Mouse (Mus musculus) neural tube, embryonic 15.5 days (tissue): ENCODE results near the gene Atp1a4. TPM values are rescaled to one million over a fixed set of nuclear protein-coding genes. Genes with fewer than 3 reads are reported as not detected.

Experiments used
- ATAC-seq: fragments of 200-750 bp; cut with Nextera tagmentation; 2 replicates; pipeline ENCODE4 v1.8.0; 2017; ENCODE audit warnings: mild to moderate bottlenecking, moderate TSS enrichment, moderate library complexity; ENCODE audit not compliant: low FRiP score
- H3K27ac ChIP-seq: fragments of 300-500 bp; sonication (generic); replicated peaks from 2 replicates; pipeline ENCODE4 v1.5.1; 2015; ENCODE audit warnings: mild to moderate bottlenecking, inconsistent platforms
- H3K27me3 ChIP-seq: fragments of 300-500 bp; sonication (generic); replicated peaks from 2 replicates; pipeline ENCODE4 v1.6.1; 2015; ENCODE audit warnings: inconsistent platforms
- H3K36me3 ChIP-seq: fragments of 300-500 bp; sonication (generic); 2 replicates; pipeline ENCODE4 v1.6.1; 2015; ENCODE audit warnings: inconsistent platforms
- H3K4me1 ChIP-seq: fragments of 300-500 bp; sonication (generic); 2 replicates; pipeline ENCODE4 v1.6.1; 2015; ENCODE audit warnings: inconsistent platforms
- H3K4me2 ChIP-seq: fragments of 300-500 bp; sonication (generic); 2 replicates; pipeline ENCODE4 v1.6.1; 2015; ENCODE audit warnings: inconsistent platforms, mild to moderate bottlenecking, moderate library complexity
- H3K4me3 ChIP-seq: fragments of 300-500 bp; sonication (generic); replicated peaks from 2 replicates; pipeline ENCODE4 v1.5.1; 2015; ENCODE audit warnings: mild to moderate bottlenecking, inconsistent platforms
- H3K9ac ChIP-seq: fragments of 300-500 bp; sonication (generic); replicated peaks from 2 replicates; pipeline ENCODE4 v1.6.1; 2015; ENCODE audit warnings: mild to moderate bottlenecking, inconsistent platforms
- H3K9me3 ChIP-seq: fragments of 300-500 bp; sonication (generic); replicated peaks from 2 replicates; pipeline ENCODE4 v1.6.1; 2016; ENCODE audit warnings: inconsistent platforms
- WGBS: fragments of 180-500 bp; shearing (Covaris S2); methylation state at CpG from one replicate; pipeline ENCODE4 v1.1.7; 2015; ENCODE audit warnings: mixed read lengths; 5-methylcytosine and 5-hydroxymethylcytosine counted together
- polyA plus RNA-seq: library from polyadenylated mRNA; unstranded; fragments of >200 nt; fragmentation: Nextera tagmentation; extraction: Ambion mirVana; gene quantifications from 2 replicates; pipeline ENCODE4 v1.2.1, GENCODE M21; 2015

Atp1a4 gene
- polyA plus RNA-seq, 1 experiment from 2014 or later = not detected

DNA sequence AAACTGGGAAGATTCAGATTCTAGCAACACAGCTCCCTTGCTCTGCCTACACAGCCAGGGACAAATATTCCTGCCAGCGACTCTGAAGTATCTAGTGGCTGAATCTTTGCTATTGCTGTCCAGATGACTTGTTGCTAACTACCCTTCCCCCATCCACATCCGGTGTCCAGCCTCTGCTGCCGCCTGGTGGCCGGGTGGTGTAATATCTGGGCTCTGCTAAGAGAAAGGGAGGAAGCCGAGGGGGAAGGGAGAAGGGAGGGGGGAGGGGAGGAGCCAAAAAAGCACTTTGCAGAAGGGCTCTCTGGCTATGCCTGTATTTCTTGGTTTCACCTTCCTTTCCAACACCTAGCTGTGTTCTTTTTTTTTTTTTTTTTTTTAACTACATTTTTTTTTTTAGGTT, 41.1 kb downstream of the Atp1a4 start:
- no peaks in the 10 kb centered on the region for H3K9me3 ChIP-seq
- H3K9ac ChIP-seq = no peak overlapping the region
- H3K4me1 ChIP-seq = peaks cover 54% of the 10 kb centered on the region
- H3K4me3 ChIP-seq = no peak overlapping the region
- H3K36me3 ChIP-seq = no peaks in the 10 kb centered on the region
- H3K27ac ChIP-seq = peak overlapping the region; percentile 66
- peak overlapping the region; percentile 19 for H3K4me2 ChIP-seq
- WGBS = 0% methylated on average over 5 of the region's 5 CpGs
- ATAC-seq = peak; percentile 29
- H3K27me3 ChIP-seq = no peaks in the 10 kb centered on the region

- no peaks in the 10 kb centered on the region for H3K27me3 ChIP-seq
- no peaks in the 10 kb centered on the region for H3K9me3 ChIP-seq
- 65% methylated on average over 3 of the region's 3 CpGs for WGBS
- peaks cover 32% of the 10 kb centered on the region for H3K4me1 ChIP-seq
- ATAC-seq = no peak
- peak overlapping the region; percentile 18; the same call in 1 of the 2 replicates for H3K27ac ChIP-seq
- no peak overlapping the region for H3K4me3 ChIP-seq
- no peaks in the 10 kb centered on the region for H3K36me3 ChIP-seq
- no peak overlapping the region for H3K4me2 ChIP-seq
- H3K9ac ChIP-seq = no peak overlapping the region
These were observed 43.5 kb downstream of the Atp1a4 start for GRCm38 (mm10) chr1:172214748-172215147.

DNA sequence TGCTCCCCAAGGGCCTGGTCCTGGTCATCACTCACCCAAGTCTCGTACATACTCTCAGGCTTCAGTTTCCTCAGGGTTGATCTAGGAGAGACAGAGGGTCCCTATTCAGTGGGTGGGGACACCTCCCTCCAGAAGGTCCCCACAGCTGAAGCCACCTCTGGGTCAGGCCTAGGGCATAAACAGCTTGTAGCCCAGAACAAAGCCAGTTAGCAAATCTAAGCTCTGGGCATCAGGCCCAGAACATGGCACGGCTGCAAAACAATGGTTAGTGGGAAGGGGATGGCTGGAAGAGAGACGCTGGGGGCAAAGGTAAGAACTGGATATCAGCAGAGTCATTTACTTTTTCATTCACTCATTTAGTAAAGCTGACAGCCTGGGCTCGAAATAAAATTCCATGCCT, 44.4 kb downstream of the Atp1a4 start:
- WGBS = 50% methylated on average over 4 of the region's 4 CpGs
- ATAC-seq = no peak
- H3K4me1 ChIP-seq = peaks cover 24% of the 10 kb centered on the region
- no peak overlapping the region for H3K9ac ChIP-seq
- H3K36me3 ChIP-seq = no peaks in the 10 kb centered on the region
- H3K27ac ChIP-seq = no peak overlapping the region
- H3K9me3 ChIP-seq = no peaks in the 10 kb centered on the region
- no peak overlapping the region for H3K4me2 ChIP-seq
- no peaks in the 10 kb centered on the region for H3K27me3 ChIP-seq
- no peak overlapping the region for H3K4me3 ChIP-seq

DNA sequence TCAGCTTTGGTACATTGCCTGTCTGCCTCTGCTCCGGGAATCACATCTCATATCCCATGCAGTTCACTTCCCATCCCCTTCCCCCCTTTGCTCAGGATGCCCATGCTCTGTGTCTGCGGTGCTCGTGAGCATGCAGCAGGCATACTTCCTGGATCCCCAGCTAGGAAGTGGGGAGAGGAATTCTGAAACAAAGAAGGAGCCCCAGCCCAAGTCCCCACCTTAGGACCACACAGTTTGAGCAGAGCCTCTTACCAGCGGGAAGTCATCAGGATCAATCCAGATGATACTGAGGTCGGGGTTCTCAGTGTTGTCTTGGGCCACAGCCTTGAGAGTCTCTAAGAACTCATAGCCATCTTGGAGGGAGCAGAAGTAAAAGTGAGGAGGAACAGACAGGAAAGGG, 45.4 kb downstream of the Atp1a4 start:
- WGBS = 70% methylated on average over 5 of the region's 5 CpGs
- Histone ChIP-seq H3K27ac (no peak overlapping the region), H3K4me3 (no peak overlapping the region), H3K36me3 (no peaks in the 10 kb centered on the region), H3K9ac (no peak overlapping the region), H3K9me3 (no peaks in the 10 kb centered on the region), H3K4me2 (no peak overlapping the region), H3K27me3 (no peaks in the 10 kb centered on the region), H3K4me1 (peaks cover 20% of the 10 kb centered on the region)
- ATAC-seq = no peak

GRCm38 (mm10) chr1:172207111-172207584, 51.1 kb downstream of the Atp1a4 start:
- peak overlapping the region; percentile 93 for H3K27ac ChIP-seq
- peak; percentile 9; the same call in 1 of the 2 replicates for ATAC-seq
- H3K4me2 ChIP-seq = peak overlapping the region; percentile 76
- 16% methylated on average over 7 of the region's 7 CpGs for WGBS
- peak overlapping the region; percentile 83 for H3K9ac ChIP-seq
- H3K4me1 ChIP-seq = peaks cover 46% of the 10 kb centered on the region
- H3K4me3 ChIP-seq = peak overlapping the region; percentile 80
- no peaks in the 10 kb centered on the region for H3K9me3 ChIP-seq
- H3K27me3 ChIP-seq = no peaks in the 10 kb centered on the region
- no peaks in the 10 kb centered on the region for H3K36me3 ChIP-seq

- peak within 1 kb of the TSS; percentile 83 for H3K9ac ChIP-seq
- peak within 1 kb of the TSS; percentile 93 for H3K27ac ChIP-seq
- H3K27me3 ChIP-seq = no peaks in the 10 kb centered on the region
- H3K4me3 ChIP-seq = peak within 1 kb of the TSS; percentile 80
- 1% methylated on average over 36 of the region's 40 CpGs for WGBS
- H3K4me2 ChIP-seq = peak within 1 kb of the TSS; percentile 76
- H3K9me3 ChIP-seq = no peaks in the 10 kb centered on the region
- no peaks in the 10 kb centered on the region for H3K36me3 ChIP-seq
- ATAC-seq = peak; percentile 84
- H3K4me1 ChIP-seq = peaks cover 55% of the 10 kb centered on the region
These were observed 51.9 kb downstream of the Atp1a4 start, which contains the start of gene Pea15a for GRCm38 (mm10) chr1:172206141-172206917. Gene Pea15a, minus strand, starts transcription at chr1:172206804.

- Histone ChIP-seq H3K27me3 (no peaks in the 10 kb centered on the region), H3K4me1 (peaks cover 61% of the 10 kb centered on the region), H3K27ac (peak overlapping the region; percentile 93), H3K4me2 (peak overlapping the region; percentile 76), H3K4me3 (peak overlapping the region; percentile 80), H3K9ac (peak overlapping the region; percentile 83), H3K36me3 (no peaks in the 10 kb centered on the region), H3K9me3 (no peaks in the 10 kb centered on the region)
- 2% methylated on average over 3 of the region's 3 CpGs for WGBS
- ATAC-seq = peak; percentile 23
These were observed 52.5 kb downstream of the Atp1a4 start for GRCm38 (mm10) chr1:172205741-172206087.

- ATAC-seq = no peak
- peak overlapping the region; percentile 76 for H3K4me2 ChIP-seq
- WGBS = 14% methylated on average over 15 of the region's 15 CpGs
These were observed 53.1 kb downstream of the Atp1a4 start for GRCm38 (mm10) chr1:172204814-172205740.

GRCm38 (mm10) chr1:172204033-172204813, 54.0 kb downstream of the Atp1a4 start:
- Histone ChIP-seq H3K4me2 (peak overlapping the region; percentile 76), H3K27ac (peak overlapping the region; percentile 93), H3K27me3 (no peaks in the 10 kb centered on the region), H3K4me3 (peak overlapping the region; percentile 80), H3K9me3 (no peaks in the 10 kb centered on the region), H3K36me3 (peaks cover 12% of the 10 kb centered on the region), H3K9ac (peak overlapping the region; percentile 83), H3K4me1 (peaks cover 74% of the 10 kb centered on the region)
- no peak for ATAC-seq
- 12% methylated on average over 9 of the region's 9 CpGs for WGBS

More at GRCm38 (mm10) chr1:172204814-172205740, 53.1 kb downstream of the Atp1a4 start:
- H3K9me3 ChIP-seq = no peaks in the 10 kb centered on the region
- peaks cover 67% of the 10 kb centered on the region for H3K4me1 ChIP-seq
- H3K27me3 ChIP-seq = no peaks in the 10 kb centered on the region
- H3K36me3 ChIP-seq = peaks cover 4% of the 10 kb centered on the region
- H3K27ac ChIP-seq = peak overlapping the region; percentile 93
- H3K4me3 ChIP-seq = peak overlapping the region; percentile 80
- peak overlapping the region; percentile 83 for H3K9ac ChIP-seq

DNA sequence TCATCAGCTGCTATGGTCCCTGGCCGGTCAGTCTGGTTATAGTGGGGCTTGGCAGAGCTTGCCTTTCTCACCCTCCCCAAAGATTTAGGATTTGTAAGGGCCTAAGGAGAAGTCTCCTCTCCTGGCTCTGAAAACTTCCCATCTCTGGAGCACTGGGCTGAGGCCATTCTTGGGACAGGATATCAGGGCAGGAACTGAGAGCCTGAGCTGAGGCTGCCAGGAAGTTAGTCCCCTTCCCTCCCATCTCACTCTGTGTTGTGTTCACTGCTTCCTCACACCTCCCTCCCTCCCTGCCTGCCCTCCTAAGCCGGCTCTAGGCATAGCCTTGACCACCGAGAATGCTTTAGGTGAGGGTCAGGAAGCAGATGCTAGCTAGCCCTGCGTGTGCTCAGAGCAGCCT, 54.6 kb downstream of the Atp1a4 start:
- Histone ChIP-seq H3K4me1 (peaks cover 74% of the 10 kb centered on the region), H3K36me3 (peaks cover 17% of the 10 kb centered on the region), H3K27me3 (no peaks in the 10 kb centered on the region), H3K27ac (peak overlapping the region; percentile 93), H3K4me2 (peak overlapping the region; percentile 76), H3K9me3 (no peaks in the 10 kb centered on the region), H3K4me3 (peak overlapping the region; percentile 80; the same call in 1 of the 2 replicates), H3K9ac (peak overlapping the region; percentile 32; the same call in 1 of the 2 replicates)
- no peak for ATAC-seq
- 5% methylated on average over 4 of the region's 4 CpGs for WGBS
